Mouse (Mus musculus) WW6 (cell line): Measurements from ENCODE around the gene Ppib.

Source experiments
- DNase-seq: peaks from one replicate; pipeline ENCODE4 v3.0.0-alpha.2; 2013; ENCODE audit warnings: low read depth, low spot score

The Ppib gene

DNA sequence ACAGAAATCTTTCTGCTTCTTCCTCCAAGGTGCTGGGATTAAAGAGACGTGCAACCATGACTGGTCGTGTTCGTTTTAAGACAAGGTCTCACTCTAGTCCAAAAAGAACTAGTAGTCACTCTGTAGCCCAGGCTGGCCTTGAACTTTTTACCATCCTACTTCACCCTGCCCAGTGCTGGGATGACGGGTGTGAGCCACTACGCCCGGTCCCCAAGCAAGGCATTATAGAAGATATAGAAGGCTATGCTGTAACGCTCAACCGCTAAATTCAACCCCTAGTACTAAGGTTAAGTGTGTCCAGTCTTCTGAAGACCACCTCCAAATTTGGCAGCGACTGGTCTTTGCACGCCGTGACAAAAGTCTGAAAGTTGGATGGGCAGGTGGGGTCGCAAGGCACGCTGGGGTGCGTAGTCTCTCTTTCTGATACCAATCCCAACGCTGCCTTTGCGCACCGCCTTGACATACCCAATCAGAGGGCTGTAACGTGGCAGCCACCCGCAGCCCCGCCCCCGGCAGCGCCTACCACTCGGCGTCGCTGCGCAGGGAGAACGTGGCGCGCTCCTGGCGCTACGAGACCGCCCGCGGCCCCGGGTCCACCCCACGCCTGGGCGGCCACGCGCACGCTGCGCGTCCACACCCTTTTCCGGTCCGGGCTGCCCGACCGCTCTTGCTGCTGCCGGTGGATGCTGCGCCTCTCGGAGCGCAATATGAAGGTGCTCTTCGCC lies at the start of gene Ppib:
TSS of gene Ppib (plus strand) at position 640 of the 725 bp plus-strand sequence.
- peak; percentile 93 for DNase-seq

DNA sequence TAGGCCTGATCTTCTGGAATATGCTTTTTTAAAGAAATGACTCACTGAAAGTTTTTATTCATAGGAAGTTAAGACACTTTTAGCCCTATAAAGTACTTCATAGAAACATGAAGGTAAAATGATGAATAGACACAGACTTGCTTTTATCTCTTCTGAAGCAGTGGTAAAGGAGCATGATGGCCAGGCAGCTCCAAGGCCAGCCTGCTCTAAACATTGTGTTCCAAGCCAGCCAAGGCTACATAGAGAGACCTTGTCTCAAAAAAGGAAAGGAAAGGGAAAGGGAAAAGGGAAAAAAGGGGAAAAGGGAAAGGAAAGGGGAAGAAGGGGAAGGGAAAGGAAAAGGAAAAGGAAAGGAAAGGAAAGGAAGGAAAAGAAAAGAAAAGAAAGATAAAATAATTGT lies 39.4 kb upstream of the Ppib start:
- DNase-seq = no peak

DNA sequence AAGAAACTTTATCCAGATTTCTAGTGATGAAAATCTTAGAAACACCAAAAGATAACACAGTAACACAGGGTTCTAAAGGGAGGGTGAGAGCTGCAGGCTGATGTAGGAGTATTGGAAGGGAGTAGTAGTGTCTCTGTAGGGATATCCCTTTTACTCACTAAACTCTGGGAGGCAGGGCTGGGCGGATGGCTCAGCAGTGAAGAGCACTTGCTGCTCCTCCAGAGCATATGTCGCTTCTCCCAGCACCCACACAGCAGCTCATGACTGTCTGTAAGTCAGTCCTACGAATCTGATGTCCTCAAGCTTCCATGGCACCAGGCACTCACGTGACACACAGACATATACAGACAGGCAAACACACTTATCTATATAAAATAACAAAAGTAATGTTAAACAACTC lies 21.9 kb upstream of the Ppib start:
- DNase-seq = no peak

DNA sequence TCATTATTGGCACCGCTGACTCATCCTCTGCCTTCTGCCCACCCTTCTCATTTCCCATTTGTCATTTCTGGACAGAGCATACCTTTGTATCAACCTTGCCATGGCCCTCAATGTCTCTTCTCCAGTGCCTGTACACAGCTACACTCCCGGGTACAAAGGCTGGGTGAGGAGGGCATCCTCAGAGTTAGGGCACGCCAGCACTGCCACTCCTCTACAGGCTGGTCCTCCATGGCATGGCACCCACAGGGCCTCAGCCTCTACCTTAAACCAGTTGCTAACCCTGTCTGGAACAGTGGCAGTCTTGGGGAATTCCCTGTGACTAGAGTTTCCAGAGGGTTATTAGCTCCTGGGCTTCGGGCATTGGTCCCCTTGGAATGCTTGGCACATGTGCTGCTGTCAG lies 21.4 kb upstream of the Ppib start:
- no peak for DNase-seq

DNA sequence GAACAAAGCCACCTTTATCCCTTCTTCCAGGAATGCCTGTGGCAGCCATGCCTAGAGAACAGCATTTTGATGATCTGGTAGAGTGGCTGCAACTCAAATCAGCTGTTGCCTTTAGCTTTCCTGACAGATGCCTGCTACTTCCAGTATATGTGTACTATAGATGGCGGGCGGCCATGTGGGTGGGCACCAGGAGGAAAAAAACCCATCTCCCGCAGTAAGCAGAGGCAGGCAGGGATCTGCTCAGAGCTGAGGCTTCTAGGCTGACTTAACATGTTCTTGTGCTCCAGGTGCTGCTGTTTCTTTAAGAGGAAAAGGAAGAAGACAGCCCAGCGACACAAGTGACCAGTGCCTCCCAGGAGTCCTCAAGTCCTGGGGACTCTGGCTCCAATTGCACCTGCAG lies 20.7 kb upstream of the Ppib start:
- no peak for DNase-seq

DNA sequence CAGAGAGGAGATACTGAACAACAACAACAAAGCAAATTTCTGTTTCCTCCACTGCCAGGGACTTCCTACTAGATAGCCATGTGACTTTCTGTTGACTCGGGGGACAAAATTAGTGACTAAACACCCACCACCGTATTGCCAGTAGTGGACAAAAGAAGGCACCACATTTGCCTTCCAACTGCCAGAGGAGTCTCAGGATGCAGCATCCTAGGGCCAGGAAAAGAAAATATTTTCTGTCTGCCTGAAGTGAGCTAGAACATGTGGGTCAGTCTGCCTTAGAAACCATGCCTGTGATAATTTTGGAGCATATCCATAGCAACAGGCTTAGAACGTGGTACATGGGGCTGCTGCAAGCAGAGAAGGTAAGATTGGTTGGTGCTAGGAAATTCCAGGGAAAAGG lies 19.2 kb upstream of the Ppib start:
- no peak for DNase-seq

DNA sequence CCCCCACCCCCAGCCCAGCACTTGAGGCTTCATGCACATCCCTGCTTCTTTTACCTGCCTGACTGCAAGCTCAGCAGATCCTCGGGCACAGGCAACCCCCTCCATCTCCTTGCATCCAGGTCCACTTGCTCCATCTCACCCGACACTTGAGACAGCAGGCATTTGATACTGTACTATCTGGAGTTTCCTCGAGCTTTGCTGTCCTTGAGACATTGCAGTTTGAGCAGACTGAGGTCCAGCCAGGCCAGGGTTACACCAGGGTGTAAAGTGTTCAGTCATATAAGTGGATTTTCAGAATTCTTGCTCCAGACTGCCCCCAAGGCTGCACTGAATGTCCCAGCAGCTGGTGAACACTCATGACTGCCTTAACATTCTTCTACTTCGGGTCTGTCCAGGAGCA lies 17.7 kb upstream of the Ppib start:
- DNase-seq = no peak

DNA sequence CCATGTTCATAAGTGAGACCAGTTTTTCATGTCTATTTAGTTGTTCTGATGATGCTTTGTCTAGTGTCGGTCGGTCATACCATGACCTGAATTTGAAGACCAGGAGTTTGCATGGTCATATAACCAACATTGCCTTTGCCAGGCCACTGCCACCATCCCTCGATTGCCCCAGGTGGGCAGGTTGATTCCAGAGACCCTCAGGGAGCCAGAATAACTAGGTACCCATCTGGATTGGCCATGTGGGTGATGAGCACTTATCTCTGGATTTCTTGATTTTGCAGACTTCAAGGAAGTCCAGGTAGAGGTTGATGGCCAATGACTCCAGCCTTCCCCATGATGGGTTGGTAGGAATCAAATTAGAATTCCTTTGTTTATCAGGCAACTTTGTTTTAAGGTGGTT lies 16.8 kb upstream of the Ppib start:
- DNase-seq = no peak

DNA sequence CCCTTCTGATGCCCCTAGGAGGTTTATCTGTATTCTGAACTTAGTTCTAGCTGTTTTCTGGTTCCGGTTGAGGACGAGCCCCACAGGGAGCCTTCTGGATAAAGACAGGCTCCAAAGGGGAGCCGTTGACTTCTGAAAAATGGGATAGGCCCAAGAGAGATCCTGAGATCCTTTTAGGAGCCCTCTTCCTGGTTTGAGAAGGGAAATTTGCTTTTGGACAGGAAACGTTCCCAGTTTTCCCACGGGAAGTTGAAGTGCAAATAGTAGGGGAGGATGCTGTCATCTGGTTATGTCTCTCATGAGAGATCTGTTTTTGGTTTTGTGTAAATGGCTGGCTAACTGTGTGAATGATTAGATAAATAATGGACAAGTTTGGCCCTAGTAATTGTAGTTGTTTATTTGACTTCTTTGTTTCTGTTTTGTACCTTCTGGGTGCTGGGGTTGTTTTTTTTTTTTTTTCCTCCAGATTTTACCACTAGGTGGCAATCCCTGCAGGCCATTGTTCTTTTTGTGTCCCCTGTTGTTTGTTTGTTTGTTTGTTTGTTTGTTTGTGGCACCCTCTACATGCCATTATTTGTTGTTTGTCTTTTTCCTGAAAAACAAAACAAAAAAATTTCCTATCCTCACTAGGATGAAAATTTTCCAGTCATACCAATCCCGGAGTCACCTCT lies 10.0 kb upstream of the Ppib start:
- no peak for DNase-seq

DNA sequence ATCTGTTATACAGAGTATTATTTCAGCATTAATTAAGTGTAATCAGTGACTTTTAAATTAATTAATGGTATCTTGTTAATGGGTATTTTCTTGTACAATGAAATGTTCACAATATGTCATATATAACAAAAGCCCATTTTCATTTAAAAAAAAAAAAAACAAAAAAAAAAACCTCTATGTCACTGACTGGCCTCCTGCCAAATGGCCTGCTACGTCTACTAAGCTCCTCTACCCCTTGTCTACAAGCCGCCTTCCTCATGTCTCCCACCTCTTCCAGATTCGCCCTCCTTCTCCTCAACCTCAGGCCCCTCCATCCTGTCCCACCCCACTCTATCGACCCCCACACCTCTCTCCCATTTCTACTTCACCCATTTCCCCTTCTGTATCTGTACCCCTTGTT lies 8.5 kb upstream of the Ppib start:
- DNase-seq = no peak

DNA sequence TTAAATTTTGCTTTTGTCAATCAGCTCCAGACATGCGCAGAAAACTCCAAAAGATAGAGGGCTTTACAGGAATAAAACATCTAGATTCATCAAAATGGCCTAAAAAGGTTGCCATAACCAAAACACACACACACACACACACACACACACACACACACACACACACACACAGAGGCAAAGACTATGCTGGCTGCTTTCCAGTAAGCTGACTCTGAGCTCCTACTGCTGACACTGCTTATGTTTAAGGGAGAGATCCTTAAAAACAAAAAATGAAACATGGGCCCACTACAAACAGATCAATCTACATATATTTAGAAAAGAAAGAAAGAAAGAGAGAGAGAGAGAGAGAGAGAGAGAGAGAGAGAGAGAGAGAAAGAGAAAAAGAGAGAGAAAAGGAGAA lies 7.3 kb upstream of the Ppib start:
- DNase-seq = no peak

DNA sequence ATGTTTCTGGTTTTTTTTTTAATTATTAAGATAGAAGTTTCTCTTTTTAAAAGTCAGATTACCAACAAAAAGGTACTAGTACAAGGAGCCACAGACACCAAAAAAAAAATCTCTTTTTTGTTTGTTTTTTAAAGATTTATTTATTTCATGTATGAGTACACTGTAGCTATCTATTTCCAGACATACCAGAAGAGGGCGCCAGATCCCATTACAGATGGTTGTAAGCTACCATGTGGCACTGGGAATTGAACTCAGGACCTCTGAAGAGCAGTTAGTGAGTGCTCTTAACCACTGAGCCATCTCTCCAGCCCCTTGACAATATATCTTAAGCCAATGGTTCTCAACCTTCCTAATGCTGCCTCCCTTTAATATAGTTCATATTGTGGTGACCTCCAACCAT lies 6.4 kb upstream of the Ppib start:
- DNase-seq = no peak

DNA sequence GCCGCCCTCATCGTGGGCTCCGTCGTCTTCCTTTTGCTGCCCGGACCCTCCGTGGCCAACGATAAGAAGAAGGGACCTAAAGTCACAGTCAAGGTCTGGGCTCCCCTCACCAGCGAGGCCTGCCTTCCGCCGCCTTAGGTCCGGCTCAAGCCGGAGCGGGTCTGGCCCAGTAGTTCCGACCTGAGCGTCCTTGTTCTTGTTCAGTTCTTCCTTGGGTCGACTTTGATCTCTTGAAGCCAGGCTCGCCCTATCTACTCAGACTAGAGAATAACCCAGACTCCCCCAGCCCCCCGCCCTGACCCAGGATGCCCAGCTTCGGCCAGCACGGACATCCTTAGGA lies 256 bp downstream of the Ppib start:
- DNase-seq = no peak

DNA sequence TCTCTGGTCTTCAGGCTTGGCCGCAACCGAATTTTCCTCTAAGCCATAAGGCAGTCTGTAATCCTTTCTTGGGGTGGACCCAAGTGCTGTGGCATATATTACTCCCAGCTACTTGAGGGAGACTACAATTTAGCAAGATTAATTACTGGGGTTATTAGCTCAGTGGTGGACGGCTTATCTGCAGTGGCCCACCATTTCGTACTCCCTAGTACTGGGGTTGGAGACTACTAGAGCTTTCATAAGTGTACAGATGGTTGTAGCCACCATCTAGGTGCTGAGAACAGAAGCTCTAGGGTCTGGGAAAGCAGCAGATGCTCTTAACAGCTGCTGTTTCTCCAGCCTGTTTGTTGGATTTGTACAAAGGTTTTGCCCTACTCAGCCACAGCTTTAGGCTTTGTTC lies 964 bp downstream of the Ppib start:
- no peak for DNase-seq

DNA sequence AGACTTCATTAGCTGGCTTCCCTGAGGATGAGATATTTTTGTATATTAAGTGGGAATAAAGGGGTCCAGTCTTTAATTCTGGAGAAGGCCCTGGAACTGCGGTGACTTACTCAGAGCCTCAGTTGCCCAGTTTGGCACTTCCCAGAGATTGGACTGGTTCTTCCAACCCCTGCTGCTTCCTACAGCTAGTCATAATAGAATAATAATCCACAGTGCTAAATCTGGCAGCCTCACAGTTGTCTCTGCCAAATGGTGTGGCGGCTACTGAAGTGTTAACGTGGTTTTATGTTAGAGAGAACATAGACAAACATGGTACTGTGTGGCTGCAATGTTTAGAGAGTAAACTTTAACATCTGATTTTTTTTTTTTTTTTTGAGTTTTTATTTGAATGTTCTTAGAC lies 1.6 kb downstream of the Ppib start:
- no peak for DNase-seq

DNA sequence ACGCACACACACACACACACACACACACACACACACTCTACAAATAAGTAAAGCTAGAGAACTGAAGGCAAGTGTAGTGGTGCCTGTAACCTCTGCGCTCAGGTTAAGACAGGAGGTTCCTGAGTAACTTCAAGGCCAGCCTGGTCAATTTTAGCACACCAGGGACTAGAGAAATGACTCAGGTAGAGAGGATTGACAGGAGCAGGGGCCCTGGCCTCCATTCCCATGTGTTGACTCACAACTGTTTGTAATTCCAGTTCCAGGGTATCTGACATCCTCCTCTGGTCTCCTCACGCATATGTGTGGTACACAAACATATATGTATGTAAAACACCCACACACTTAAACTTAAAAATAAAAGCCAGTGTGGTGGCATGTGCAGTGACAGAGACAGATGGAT lies 3.4 kb downstream of the Ppib start:
- no peak for DNase-seq

DNA sequence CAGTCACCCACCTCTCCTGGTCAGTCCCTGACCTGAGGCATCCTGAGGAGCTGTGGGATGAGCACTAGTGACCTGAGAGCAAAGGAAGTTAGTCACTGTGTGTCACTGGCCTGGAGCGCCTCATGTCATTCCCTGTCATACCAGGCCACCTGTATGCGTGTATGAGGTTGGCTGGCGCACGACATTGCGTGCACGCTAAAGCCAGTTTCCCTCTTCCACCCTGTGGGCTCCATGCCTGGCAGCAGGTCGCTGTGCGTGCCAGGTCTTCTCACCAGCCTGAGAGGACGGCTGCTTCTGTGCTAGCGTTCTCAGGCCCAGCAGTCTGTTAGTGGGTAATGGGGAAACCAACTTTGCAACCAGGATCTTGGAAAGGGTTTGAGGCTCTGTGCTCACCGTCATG lies 4.3 kb downstream of the Ppib start:
- DNase-seq = no peak

DNA sequence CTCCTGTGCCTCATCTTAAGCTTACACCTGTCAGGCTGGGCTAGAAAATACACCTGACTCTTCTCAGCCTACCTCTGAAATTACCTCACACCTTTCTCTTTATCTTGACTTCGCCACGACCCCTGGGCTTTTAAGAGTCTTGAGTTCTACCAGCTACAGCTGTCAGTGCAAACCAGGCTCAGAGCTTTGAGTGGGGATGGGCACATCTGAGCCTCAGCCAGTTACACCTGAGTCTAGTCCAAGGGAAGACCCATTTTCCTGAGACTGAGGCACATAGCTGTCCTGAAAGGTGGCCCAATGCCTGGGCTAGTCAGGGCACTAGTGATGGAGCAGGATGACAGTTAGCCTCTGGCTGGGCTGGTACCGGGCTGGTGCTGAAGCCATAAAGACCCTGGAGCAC lies 6.8 kb downstream of the Ppib start:
- DNase-seq = no peak

DNA sequence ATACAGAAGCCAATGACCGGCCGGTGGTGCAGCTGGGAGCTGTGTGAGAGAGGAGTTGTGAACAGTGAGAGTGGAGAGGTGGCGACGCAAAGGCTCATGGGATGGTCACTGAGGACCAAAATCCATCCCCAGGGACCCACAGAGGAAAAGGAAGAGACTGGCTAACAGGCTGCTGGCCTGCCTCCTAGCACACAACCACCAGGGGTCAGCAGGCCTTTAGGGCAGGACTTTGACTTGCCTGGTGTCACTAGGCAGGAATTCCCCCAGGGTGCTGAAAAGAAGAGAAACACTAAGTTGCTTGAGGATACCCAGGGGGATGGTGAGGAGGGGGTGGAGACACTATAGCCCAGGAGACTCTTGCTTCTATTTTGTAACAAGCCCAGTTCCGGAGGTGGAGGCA lies 7.5 kb downstream of the Ppib start:
- DNase-seq = no peak

DNA sequence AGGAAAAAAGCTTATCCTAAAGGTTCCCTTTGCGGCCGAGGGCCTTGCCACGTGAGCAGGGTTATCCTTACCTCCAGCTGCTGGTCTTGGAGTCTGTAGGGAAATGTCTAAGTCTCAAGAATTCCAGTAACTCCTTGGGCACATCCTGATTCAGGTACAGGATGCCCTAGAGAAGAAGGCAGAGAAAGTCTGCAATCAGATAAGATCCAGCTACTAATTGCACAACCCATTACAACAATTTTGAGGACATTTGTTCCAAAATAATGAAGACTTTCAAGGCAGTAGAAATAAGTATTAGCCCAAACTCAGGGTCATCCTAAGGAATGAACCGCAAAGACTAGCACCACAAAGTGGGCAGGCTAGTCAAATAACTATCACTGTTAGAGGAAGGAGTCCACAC lies 8.0 kb downstream of the Ppib start:
- DNase-seq = no peak

DNA sequence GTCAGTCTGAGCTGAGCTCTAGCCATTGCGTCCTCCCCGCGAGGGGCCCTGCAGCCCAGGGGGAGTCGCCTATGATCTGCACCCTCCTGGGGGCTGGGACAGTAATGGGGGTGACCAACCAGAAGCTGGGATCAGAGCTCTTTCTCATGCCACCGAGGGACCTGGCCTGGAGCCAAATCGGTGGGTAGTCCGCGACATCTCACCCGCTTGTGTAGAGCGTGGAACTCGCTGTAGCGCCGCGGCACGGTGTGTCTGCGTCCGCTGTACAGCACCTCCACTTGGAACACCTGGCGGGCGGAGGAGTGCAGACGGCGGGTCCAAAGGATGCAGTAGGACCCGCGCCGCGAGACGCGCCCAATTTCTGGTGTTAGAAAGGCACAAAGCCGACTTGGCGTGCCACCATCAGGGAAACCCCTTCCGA lies 9.0 kb downstream of the Ppib start:
- no peak for DNase-seq

DNA sequence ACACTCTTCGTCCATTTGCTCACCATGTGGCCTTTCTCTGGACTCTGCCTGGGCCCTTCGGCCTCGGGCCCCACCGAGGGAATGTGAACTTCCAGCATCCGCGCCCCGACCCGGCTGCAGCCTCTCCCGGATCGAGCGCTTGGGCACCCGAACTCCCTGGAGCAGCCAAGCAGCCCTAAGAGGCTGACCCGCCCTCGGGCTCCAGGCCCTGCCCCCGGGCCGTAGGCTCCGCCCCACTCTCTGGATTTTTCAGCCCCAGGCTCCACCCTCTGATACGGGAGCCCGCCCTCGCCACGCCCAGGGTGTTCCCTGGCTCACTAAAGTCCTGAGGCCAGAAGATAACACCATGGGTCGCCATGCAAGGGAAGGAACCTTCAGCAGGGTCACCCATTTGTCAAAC lies 9.6 kb downstream of the Ppib start, which contains the start of gene Snx22:
TSS of gene Snx22 (minus strand) at position 137 of the 400 bp plus-strand sequence.
- DNase-seq = peak; percentile 79

DNA sequence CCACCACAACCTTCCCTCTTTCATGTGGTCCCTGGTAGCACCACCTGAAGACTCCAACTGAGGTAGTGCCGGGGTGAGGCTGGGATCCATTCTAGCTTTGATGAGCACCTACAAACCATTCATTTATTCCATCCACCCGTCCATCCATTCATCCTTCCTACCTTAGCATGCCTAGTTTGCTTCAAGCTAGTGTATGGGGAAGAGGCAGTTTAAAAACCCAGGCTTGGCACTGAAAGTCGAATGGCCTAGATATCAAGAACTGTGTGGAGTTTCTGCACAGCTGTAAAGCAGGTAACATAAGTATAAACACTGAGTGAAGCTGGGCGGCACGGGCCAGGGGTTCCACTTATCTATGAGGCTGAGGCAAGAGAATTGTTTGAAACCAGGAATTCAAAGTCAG lies 10.1 kb downstream of the Ppib start:
- DNase-seq = no peak

DNA sequence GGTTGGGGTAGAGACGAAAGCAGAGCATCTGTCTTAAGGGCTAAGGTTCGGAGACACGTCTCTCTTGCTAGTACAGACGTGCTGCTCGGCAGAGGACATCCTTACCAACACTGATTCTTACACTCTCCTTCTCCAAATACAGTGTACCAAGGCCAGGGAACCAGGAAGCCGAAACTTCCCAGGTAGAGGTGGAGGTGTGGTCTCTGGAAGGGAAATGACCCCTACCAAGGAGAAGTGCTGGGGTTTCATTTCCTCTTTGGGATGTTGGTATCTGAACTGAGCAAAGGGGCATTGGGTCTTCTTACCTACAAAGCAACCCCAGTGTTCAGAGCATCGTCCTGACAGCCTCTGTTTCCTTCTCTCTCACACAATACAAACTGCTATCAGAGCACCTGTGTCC lies 12.7 kb downstream of the Ppib start:
- DNase-seq = no peak
